Mouse (Mus musculus) ES-Bruce4 (cell line): ENCODE measurements around the gene Lztfl1.

ENCODE experiments used
- CTCF ChIP-seq: IDR thresholded peaks from one replicate; pipeline ENCODE4 v1.8.1; 2011; ENCODE audit warnings: low read depth, low read length
- EP300 ChIP-seq: IDR thresholded peaks from 2 replicates; pipeline ENCODE4 v1.6.1; 2011; ENCODE audit warnings: low read depth, low read length; ENCODE audit not compliant: insufficient read depth
- POLR2A ChIP-seq: IDR thresholded peaks from one replicate; pipeline ENCODE4 v1.8.1; 2011; ENCODE audit warnings: low read length; ENCODE audit not compliant: insufficient read depth

DNA sequence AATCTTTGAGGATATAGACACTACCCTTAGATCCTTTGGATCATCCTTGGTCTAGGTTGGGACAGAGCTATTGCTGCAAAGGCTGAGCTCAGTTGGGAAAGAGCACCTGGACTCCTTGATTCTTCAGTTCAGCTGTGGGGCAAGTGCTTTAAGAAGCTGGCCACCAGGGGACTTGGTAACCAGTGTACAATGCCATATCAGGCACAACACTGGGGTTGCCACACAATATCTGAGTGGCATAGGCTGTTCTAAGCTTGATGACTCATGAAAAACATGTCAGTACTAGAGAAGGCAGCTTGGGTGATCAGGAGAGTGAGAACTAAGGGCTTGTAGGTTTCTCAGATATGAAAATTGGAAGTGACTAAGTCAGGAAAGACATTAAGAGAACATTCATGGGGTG is 58.5 kb downstream of the Lztfl1 start:
- TF ChIP-seq CTCF (no peak), POLR2A (no peak), EP300 (no peak)
